Comparison of ENCODE assay signal across 12 mouse cellular contexts in genomic region chr3:52904028-52904427, GRCm38 (mm10).
"Had no signal": no experiment of that assay in that cellular context is flagged by ENCODE, and none has a peak within 500 bp of the region (broad histone marks: within the 10 kb centered on the region; RNA-seq: fewer than 3 reads in every experiment).

No protein-coding gene starts in this region.

- H3K27me3 ChIP-seq: limb, embryonic 13.5 days; midbrain, embryonic 15.5 days; neural tube, embryonic 13.5 days had no signal

- H3K4me1 ChIP-seq: limb, embryonic 13.5 days; midbrain, embryonic 15.5 days; neural tube, embryonic 13.5 days had no signal

- H3K36me3 ChIP-seq: limb, embryonic 13.5 days; midbrain, embryonic 15.5 days; neural tube, embryonic 13.5 days had no signal

- H3K4me3 ChIP-seq: limb, embryonic 13.5 days; midbrain, embryonic 15.5 days; neural tube, embryonic 13.5 days had no signal

- H3K4me2 ChIP-seq: limb, embryonic 13.5 days; midbrain, embryonic 15.5 days; neural tube, embryonic 13.5 days had no signal

- ATAC-seq: midbrain, embryonic 15.5 days had no signal

- H3K27ac ChIP-seq: limb, embryonic 13.5 days; liver, embryonic 14.5 days; midbrain, embryonic 15.5 days; neural tube, embryonic 13.5 days had no signal

- DNase-seq: kidney, adult 11 months; left cerebral cortex, postnatal 4 days; lung, adult 18-20 months; lung, postnatal 36 days; retina, postnatal 1 day; right cerebral cortex, postnatal 4 days; spleen, adult 18-20 months; thymus, postnatal 36 days had no signal
